Mouse (Mus musculus) midbrain, postnatal 0 days (tissue): ENCODE measurements at regions not wholly inside any gene's neighbourhood (a gene's known extent, or its start where the extent isn't known, plus 50 kb on each side); places are given as distances from the start of the nearest gene placed in this dataset.

Experiments used
- ATAC-seq: fragments of 200-750 bp; cut with Nextera tagmentation; 2 replicates; pipeline ENCODE4 v1.8.0; 2017; ENCODE audit warnings: moderate number of reproducible peaks, mild to moderate bottlenecking, moderate TSS enrichment, moderate library complexity; ENCODE audit not compliant: low FRiP score
- DNase-seq: peaks from one replicate; pipeline ENCODE4 v3.0.0-alpha.2; 2015; ENCODE audit warnings: low spot score
- H3K27ac ChIP-seq: fragments of 300-500 bp; sonication (generic); 2 replicates; pipeline ENCODE4 v1.5.1; 2014; ENCODE audit warnings: low read depth, mild to moderate bottlenecking, low read length, mixed read lengths
- H3K27me3 ChIP-seq: fragments of 300-500 bp; sonication (generic); 2 replicates; pipeline ENCODE4 v1.6.1; 2014; ENCODE audit warnings: low read length, control low read depth, mixed read lengths; ENCODE audit not compliant: insufficient read depth
- H3K36me3 ChIP-seq: fragments of 300-500 bp; sonication (generic); 2 replicates; pipeline ENCODE4 v1.6.1; 2014; ENCODE audit warnings: low read length, control low read depth, mixed read lengths; ENCODE audit not compliant: insufficient read depth
- H3K4me1 ChIP-seq: fragments of 300-500 bp; sonication (generic); 2 replicates; pipeline ENCODE4 v1.6.1; 2014; ENCODE audit warnings: mild to moderate bottlenecking, control low read depth, antibody characterized with exemption, low read length, mixed read lengths; ENCODE audit not compliant: insufficient read depth
- H3K4me2 ChIP-seq: fragments of 300-500 bp; sonication (generic); 2 replicates; pipeline ENCODE4 v1.6.1; 2014; ENCODE audit warnings: low read depth, mild to moderate bottlenecking, low read length, mixed read lengths; ENCODE audit not compliant: poor library complexity, severe bottlenecking
- H3K4me3 ChIP-seq: fragments of 300-500 bp; sonication (generic); 2 replicates; pipeline ENCODE4 v1.5.1; 2014; ENCODE audit warnings: low read depth, mild to moderate bottlenecking, low read length, moderate library complexity
- H3K9ac ChIP-seq: fragments of 300-500 bp; sonication (generic); replicated peaks from 2 replicates; pipeline ENCODE4 v1.6.1; 2014; ENCODE audit warnings: mild to moderate bottlenecking, low read length, moderate library complexity, mixed read lengths; ENCODE audit not compliant: poor library complexity, severe bottlenecking
- H3K9me3 ChIP-seq: fragments of 300-500 bp; sonication (generic); 2 replicates; pipeline ENCODE4 v1.6.1; 2016; ENCODE audit warnings: low read length, control low read depth
- CTCF ChIP-seq: IDR thresholded peaks from 2 replicates; pipeline ENCODE4 v1.5.1; 2016; ENCODE audit warnings: antibody characterized with exemption, mild to moderate bottlenecking
- WGBS: fragments of 180-500 bp; shearing (Covaris S2); extraction: QIAGEN DNeasy Blood & Tissue Kit; methylation state at CpG from one replicate; pipeline ENCODE4 v1.1.7; 2014; 5-methylcytosine and 5-hydroxymethylcytosine counted together

GRCm38 (mm10) chr4:105979048-105979447 lies 189.4 kb downstream of the Gm12728 start:
- ATAC-seq (no peak), DNase-seq (no peak)
- Histone ChIP-seq H3K9me3 (no peaks in the 10 kb centered on the region), H3K9ac (no peak overlapping the region), H3K4me1 (no peaks in the 10 kb centered on the region), H3K27ac (no peak overlapping the region), H3K4me2 (no peak overlapping the region), H3K27me3 (no peaks in the 10 kb centered on the region), H3K4me3 (no peak overlapping the region), H3K36me3 (no peaks in the 10 kb centered on the region)
- TF ChIP-seq CTCF, result no peak
- 93% methylated on average over 5 of the region's 5 CpGs for WGBS

DNA sequence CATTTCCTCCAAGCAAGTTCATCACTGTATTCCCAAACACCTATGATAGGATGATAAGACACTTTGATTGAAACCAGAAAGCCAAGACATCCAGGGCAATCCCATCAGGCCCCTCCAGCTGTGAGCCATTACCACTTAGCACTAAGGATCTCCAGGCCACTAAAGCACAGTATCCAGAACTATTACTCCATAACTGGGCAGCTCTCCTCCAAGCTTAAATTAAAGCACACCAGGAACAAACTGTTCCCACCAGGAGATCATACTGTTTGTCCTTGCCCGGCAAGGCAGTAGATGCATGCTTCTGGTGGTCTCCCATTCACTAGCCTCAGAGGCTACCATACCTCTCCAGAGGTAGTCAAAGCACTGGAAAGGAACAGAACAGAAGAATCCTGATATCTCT lies 193.3 kb downstream of the Gm12728 start:
- no peak overlapping the region for H3K9ac ChIP-seq
- no peaks in the 10 kb centered on the region for H3K9me3 ChIP-seq
- no peak for TF ChIP-seq CTCF
- DNase-seq (no peak), ATAC-seq (no peak)
- H3K27me3 ChIP-seq, result no peaks in the 10 kb centered on the region
- 87% methylated on average over 1 of the region's 1 CpGs for WGBS
- no peak overlapping the region for H3K27ac ChIP-seq
- no peak overlapping the region for H3K4me2 ChIP-seq
- no peaks in the 10 kb centered on the region for H3K36me3 ChIP-seq
- H3K4me1 ChIP-seq, result no peaks in the 10 kb centered on the region
- H3K4me3 ChIP-seq, result no peak overlapping the region

- 86% methylated on average over 5 of the region's 5 CpGs for WGBS
- Histone ChIP-seq H3K36me3 (no peaks in the 10 kb centered on the region), H3K4me2 (no peak overlapping the region), H3K27ac (no peak overlapping the region), H3K4me3 (no peak overlapping the region), H3K9me3 (no peaks in the 10 kb centered on the region), H3K4me1 (no peaks in the 10 kb centered on the region), H3K9ac (no peak overlapping the region), H3K27me3 (no peaks in the 10 kb centered on the region)
- no peak for TF ChIP-seq CTCF
- ATAC-seq (no peak), DNase-seq (no peak)
Measured at GRCm38 (mm10) chr4:105987963-105988602, 198.4 kb downstream of the Gm12728 start.

DNA sequence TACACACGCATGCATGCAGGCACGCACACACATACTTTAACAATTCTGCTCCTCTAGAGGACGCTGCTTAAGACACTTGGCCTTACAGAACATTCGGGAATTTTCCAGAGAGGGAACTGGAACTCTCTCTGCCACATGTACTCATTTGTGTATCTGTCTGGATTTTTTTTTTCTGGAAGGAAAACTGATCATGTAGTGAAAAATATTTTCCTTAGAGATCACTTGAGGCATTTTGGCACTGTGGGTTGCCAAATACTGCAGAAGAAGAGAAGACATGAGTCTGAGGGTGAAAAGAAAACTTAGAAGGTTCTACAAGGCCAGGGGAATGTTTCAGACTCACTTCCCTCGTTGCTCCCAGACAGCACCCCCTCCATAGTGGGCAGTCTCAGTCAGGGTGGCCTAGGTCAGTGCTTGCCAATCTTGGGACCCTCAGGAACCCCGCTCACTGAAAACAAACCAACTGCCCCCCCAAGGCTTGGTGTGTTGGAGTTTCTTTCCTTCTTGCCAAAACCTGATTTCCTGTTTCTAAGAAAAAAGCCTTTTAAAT lies 203.0 kb downstream of the Gm12728 start:
- no peak for TF ChIP-seq CTCF
- 74% methylated on average over 6 of the region's 6 CpGs for WGBS

DNA sequence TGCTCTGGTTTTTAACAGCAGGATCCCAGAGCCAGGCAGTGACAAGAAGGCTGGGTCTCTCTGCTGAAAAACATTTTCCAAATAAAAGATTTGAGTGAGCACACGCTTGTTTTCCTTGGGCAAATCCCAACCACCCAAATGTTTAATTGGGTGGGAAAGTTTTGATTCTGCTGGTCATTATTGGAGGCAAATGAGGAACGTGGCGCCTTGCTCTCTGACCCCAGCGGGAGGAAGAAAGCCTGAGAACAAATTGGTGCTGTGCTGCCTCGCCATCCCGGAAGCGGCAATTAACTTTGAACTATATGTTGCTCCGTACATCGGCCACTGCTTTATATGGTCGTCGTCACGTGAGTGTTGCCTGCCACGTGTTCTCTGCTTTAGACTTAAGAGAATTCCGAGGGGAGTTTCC lies 204.7 kb downstream of the Gm12728 start:
- ATAC-seq (no peak), DNase-seq (no peak)
- no peak overlapping the region for H3K4me2 ChIP-seq
- H3K27ac ChIP-seq, result no peak overlapping the region
- no peaks in the 10 kb centered on the region for H3K9me3 ChIP-seq
- no peak overlapping the region for H3K9ac ChIP-seq
- H3K36me3 ChIP-seq, result no peaks in the 10 kb centered on the region
- no peaks in the 10 kb centered on the region for H3K4me1 ChIP-seq
- H3K4me3 ChIP-seq, result no peak overlapping the region
- no peak for TF ChIP-seq CTCF
- WGBS, result 83% methylated on average over 14 of the region's 14 CpGs
- no peaks in the 10 kb centered on the region for H3K27me3 ChIP-seq

More for the DNA sequence above, 203.0 kb downstream of the Gm12728 start:
- no peaks in the 10 kb centered on the region for H3K36me3 ChIP-seq
- no peak overlapping the region for H3K27ac ChIP-seq
- H3K9me3 ChIP-seq, result no peaks in the 10 kb centered on the region
- H3K4me2 ChIP-seq, result no peak overlapping the region
- no peak overlapping the region for H3K4me3 ChIP-seq
- DNase-seq (no peak), ATAC-seq (no peak)
- no peaks in the 10 kb centered on the region for H3K4me1 ChIP-seq
- H3K27me3 ChIP-seq, result no peaks in the 10 kb centered on the region
- H3K9ac ChIP-seq, result no peak overlapping the region

DNA sequence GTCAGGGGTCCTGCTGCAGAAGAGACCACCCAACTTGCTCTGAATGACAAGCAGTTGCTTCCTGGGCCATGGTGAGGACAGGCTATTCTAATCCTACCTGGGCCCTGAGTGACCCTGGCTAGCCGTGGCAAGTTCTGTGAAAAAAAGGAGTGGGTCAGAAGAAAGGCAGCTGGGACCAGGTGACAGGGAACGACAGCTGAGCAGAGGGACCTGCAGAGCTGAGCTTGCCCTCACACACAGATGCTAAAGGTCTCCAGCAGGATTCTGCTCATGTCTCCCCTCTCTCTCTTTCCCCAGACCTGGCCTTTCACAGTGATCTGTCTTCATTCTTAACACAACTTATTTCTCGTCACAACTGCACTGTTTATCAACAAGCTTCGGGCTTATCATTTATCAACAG lies 206.4 kb downstream of the Gm12728 start:
- H3K4me1 ChIP-seq, result no peaks in the 10 kb centered on the region
- no peaks in the 10 kb centered on the region for H3K27me3 ChIP-seq
- WGBS, result 84% methylated on average over 4 of the region's 4 CpGs
- no peak overlapping the region for H3K4me3 ChIP-seq
- no peak overlapping the region for H3K9ac ChIP-seq
- ATAC-seq (no peak), DNase-seq (no peak)
- no peak overlapping the region for H3K27ac ChIP-seq
- H3K9me3 ChIP-seq, result no peaks in the 10 kb centered on the region
- TF ChIP-seq CTCF, result no peak
- no peak overlapping the region for H3K4me2 ChIP-seq
- no peaks in the 10 kb centered on the region for H3K36me3 ChIP-seq
